Mouse (Mus musculus) limb, embryonic 14.5 days (tissue): ENCODE results near the gene Gm28374. TPM values are rescaled to one million over a fixed set of nuclear protein-coding genes. Genes with fewer than 3 reads are reported as not detected.
A peak's percentile ranks its signal among the peaks of the same experiment; 100 is the strongest.

Experiments
- ATAC-seq: fragments of 200-750 bp; cut with Nextera tagmentation; 2 replicates; pipeline ENCODE4 v1.8.0; 2017; ENCODE audit warnings: low read depth, moderate number of reproducible peaks, moderate TSS enrichment; ENCODE audit not compliant: low FRiP score
- DNase-seq: peaks from one replicate; pipeline ENCODE4 v3.0.0-alpha.2; 2015; ENCODE audit warnings: low spot score
- H3K27ac ChIP-seq: fragments of 300-500 bp; sonication (generic); replicated peaks from 2 replicates; pipeline ENCODE4 v1.5.1; 2014; ENCODE audit warnings: low read depth, mild to moderate bottlenecking, low read length, moderate library complexity, mixed read lengths
- H3K27me3 ChIP-seq: fragments of 300-500 bp; sonication (generic); 2 replicates; pipeline ENCODE4 v1.6.1; 2014; ENCODE audit warnings: low read length, mixed read lengths; ENCODE audit not compliant: control insufficient read depth, insufficient read depth
- H3K36me3 ChIP-seq: fragments of 300-500 bp; sonication (generic); 2 replicates; pipeline ENCODE4 v1.6.1; 2014; ENCODE audit warnings: mild to moderate bottlenecking, low read length, moderate library complexity, mixed read lengths; ENCODE audit not compliant: control insufficient read depth, insufficient read depth
- H3K4me1 ChIP-seq: fragments of 300-500 bp; sonication (generic); 2 replicates; pipeline ENCODE4 v1.6.1; 2014; ENCODE audit warnings: antibody characterized with exemption, low read length, mixed read lengths; ENCODE audit not compliant: control insufficient read depth, insufficient read depth
- H3K4me2 ChIP-seq: fragments of 300-500 bp; sonication (generic); replicated peaks from 2 replicates; pipeline ENCODE4 v1.6.1; 2014; ENCODE audit warnings: low read depth, mild to moderate bottlenecking, low read length, moderate library complexity; ENCODE audit not compliant: severe bottlenecking
- H3K4me3 ChIP-seq: fragments of 300-500 bp; sonication (generic); replicated peaks from 2 replicates; pipeline ENCODE4 v1.5.1; 2014; ENCODE audit warnings: low read length
- H3K9ac ChIP-seq: fragments of 300-500 bp; sonication (generic); 2 replicates; pipeline ENCODE4 v1.6.1; 2014; ENCODE audit warnings: mild to moderate bottlenecking, low read depth, low read length, moderate library complexity; ENCODE audit not compliant: severe bottlenecking
- H3K9me3 ChIP-seq: fragments of 300-500 bp; sonication (generic); 2 replicates; pipeline ENCODE4 v1.6.1; 2016; ENCODE audit warnings: low read length; ENCODE audit not compliant: control insufficient read depth
- POLR2A ChIP-seq: fragments of 200-500 bp; IDR thresholded peaks from 2 replicates; pipeline ENCODE4 v1.8.0; 2012; ENCODE audit warnings: inconsistent platforms, mild to moderate bottlenecking, moderate library complexity, borderline replicate concordance; ENCODE audit not compliant: insufficient read depth, insufficient read length; ENCODE audit errors: extremely low read depth
- WGBS: fragments of 180-500 bp; shearing (Covaris S2); extraction: QIAGEN DNeasy Blood & Tissue Kit; methylation state at CpG from one replicate; pipeline ENCODE4 v1.1.7; 2014; 5-methylcytosine and 5-hydroxymethylcytosine counted together
- polyA plus RNA-seq, 2 experiments: library from polyadenylated mRNA; depleted of rRNA in 1 of 2; stranded (reverse) in 1 of 2; unstranded in 1 of 2; fragments of >200 nt; fragmentation: Nextera tagmentation in 1 of 2; extraction: Ambion mirVana in 1 of 2; gene quantifications; 2 replicates each; pipeline versions ENCODE4 v1.2.1 to v1.2.3; 2012 to 2014

Gene Gm28374
- polyA plus RNA-seq, 2 experiments, result 1.1 TPM

GRCm38 (mm10) chr19:6067011-6067723 is 14.9 kb downstream of the Gm28374 start:
- H3K9ac ChIP-seq, result peak overlapping the region; percentile 46
- H3K9me3 ChIP-seq, result no peaks in the 10 kb centered on the region
- peak overlapping the region; percentile 46 for H3K4me3 ChIP-seq
- H3K4me2 ChIP-seq, result peak overlapping the region; percentile 78
- no peak for TF ChIP-seq POLR2A
- under 1% methylated on average over 28 of the region's 30 CpGs for WGBS
- peaks cover 21% of the 10 kb centered on the region for H3K4me1 ChIP-seq
- H3K27ac ChIP-seq, result peak overlapping the region; percentile 26; the same call in 1 of the 2 replicates
- DNase-seq (peak; percentile 73), ATAC-seq (peak; percentile 53)
- peaks cover 32% of the 10 kb centered on the region for H3K36me3 ChIP-seq
- H3K27me3 ChIP-seq, result no peaks in the 10 kb centered on the region

- no peak for TF ChIP-seq POLR2A
- Histone ChIP-seq H3K9ac (peak overlapping the region; percentile 46), H3K4me1 (peaks cover 23% of the 10 kb centered on the region), H3K36me3 (peaks cover 32% of the 10 kb centered on the region), H3K27ac (no peak overlapping the region), H3K9me3 (no peaks in the 10 kb centered on the region), H3K27me3 (no peaks in the 10 kb centered on the region), H3K4me3 (peak overlapping the region; percentile 46), H3K4me2 (peak overlapping the region; percentile 78)
- ATAC-seq (no peak), DNase-seq (no peak)
- 35% methylated on average over 5 of the region's 5 CpGs for WGBS
Measured at GRCm38 (mm10) chr19:6066571-6066970, 15.5 kb downstream of the Gm28374 start.

GRCm38 (mm10) chr19:6063081-6063480 is 19.0 kb downstream of the Gm28374 start:
- Histone ChIP-seq H3K36me3 (peaks cover 18% of the 10 kb centered on the region; the same call in 1 of the 2 replicates), H3K9me3 (no peaks in the 10 kb centered on the region), H3K9ac (0 out of 2 replicates have a peak overlapping the region, but pooled peaks have one; percentile 90), H3K27me3 (no peaks in the 10 kb centered on the region), H3K4me2 (no peak overlapping the region), H3K4me3 (no peak overlapping the region), H3K4me1 (peaks cover 29% of the 10 kb centered on the region), H3K27ac (no peak overlapping the region)
- TF ChIP-seq POLR2A, result no peak
- ATAC-seq, result no peak
- DNase-seq, result no peak
- WGBS, result 92% methylated on average over 6 of the region's 6 CpGs

- ATAC-seq (no peak), DNase-seq (no peak)
- Histone ChIP-seq H3K27me3 (no peaks in the 10 kb centered on the region), H3K9ac (peak overlapping the region; percentile 90), H3K9me3 (no peaks in the 10 kb centered on the region), H3K27ac (no peak overlapping the region), H3K4me2 (peak overlapping the region; percentile 98), H3K36me3 (peaks cover 18% of the 10 kb centered on the region; the same call in 1 of the 2 replicates), H3K4me1 (peaks cover 26% of the 10 kb centered on the region), H3K4me3 (peak overlapping the region; percentile 83)
- WGBS, result 67% methylated on average over 5 of the region's 5 CpGs
- TF ChIP-seq POLR2A, result no peak
Measured at GRCm38 (mm10) chr19:6062418-6062817, 19.6 kb downstream of the Gm28374 start.

GRCm38 (mm10) chr19:6061641-6062302 is 20.3 kb downstream of the Gm28374 start:
- no peak for ATAC-seq

More at GRCm38 (mm10) chr19:6061641-6062302, 20.3 kb downstream of the Gm28374 start:
- no peaks in the 10 kb centered on the region for H3K27me3 ChIP-seq
- H3K4me2 ChIP-seq, result peak overlapping the region; percentile 98
- under 1% methylated on average over 36 of the region's 44 CpGs for WGBS
- no peak for TF ChIP-seq POLR2A
- H3K27ac ChIP-seq, result peak overlapping the region; percentile 91
- H3K36me3 ChIP-seq, result peaks cover 18% of the 10 kb centered on the region; the same call in 1 of the 2 replicates
- H3K4me1 ChIP-seq, result peaks cover 24% of the 10 kb centered on the region
- peak overlapping the region; percentile 90 for H3K9ac ChIP-seq
- no peak for DNase-seq
- no peaks in the 10 kb centered on the region for H3K9me3 ChIP-seq
- peak overlapping the region; percentile 83 for H3K4me3 ChIP-seq
